Mouse (Mus musculus) ES-Bruce4 (cell line): ENCODE measurements around the gene Olfr352.

Source experiments
- CTCF ChIP-seq: IDR thresholded peaks from one replicate; pipeline ENCODE4 v1.8.1; 2011; ENCODE audit warnings: low read depth, low read length
- EP300 ChIP-seq: IDR thresholded peaks from 2 replicates; pipeline ENCODE4 v1.6.1; 2011; ENCODE audit warnings: low read depth, low read length; ENCODE audit not compliant: insufficient read depth
- POLR2A ChIP-seq: IDR thresholded peaks from one replicate; pipeline ENCODE4 v1.8.1; 2011; ENCODE audit warnings: low read length; ENCODE audit not compliant: insufficient read depth

GRCm38 (mm10) chr2:36862560-36862959 lies 5.7 kb upstream of the Olfr352 start, which contains the start of gene Olfr351:
- no peak for TF ChIP-seq CTCF
- TF ChIP-seq POLR2A, result no peak
- no peak for TF ChIP-seq EP300
